Mouse (Mus musculus): ENCODE measurements around the gene Macc1.
"Not testable (repeated sequence)": the region's sequence is repeated elsewhere in the genome, so short reads cannot be mapped to it uniquely, and the experiment has no call there.

Gene Macc1

DNA sequence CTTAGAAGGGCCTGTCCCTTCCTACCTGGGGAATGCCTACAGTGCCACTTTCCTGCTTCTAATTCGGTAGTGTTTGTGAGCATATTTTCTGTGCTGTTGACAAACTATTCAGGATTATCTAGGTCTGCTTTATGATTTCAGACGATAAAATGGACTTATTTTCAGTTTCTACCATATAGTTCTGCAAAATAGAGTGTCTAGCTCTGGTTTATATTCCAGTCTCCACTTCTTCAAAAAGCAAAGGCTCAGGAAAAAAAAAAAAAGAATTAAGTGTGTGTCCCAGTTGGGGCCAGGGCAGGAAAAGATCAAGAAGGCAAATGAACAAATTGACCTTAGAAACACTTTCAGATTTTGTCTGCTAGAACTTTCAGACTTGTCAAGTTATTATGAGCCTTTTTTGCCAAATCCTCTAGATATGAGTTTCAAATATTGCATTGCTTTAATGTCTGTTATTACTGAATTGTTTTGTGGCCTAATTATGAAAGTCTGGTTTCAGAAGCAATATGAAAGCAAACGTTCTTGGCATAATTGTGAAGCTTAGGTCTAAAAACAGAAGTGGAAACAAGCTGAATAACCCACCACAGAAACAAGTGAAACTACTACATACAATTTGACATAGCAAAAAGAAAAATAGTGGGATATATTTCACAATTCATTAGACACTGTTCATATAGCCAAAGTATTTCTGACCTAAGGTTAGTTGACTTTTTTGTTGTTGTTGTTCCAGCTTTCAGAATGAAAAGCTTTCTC is 881 bp upstream of the Macc1 start:
- TF ChIP-seq CTCF (conservative IDR thresholded peaks at IDR 0.05; ENCODE audit: low read length) (no peak), NANOG (IDR thresholded peaks at IDR 0.05; ENCODE audit: borderline replicate concordance, low read length) (no peak), POU5F1 (IDR thresholded peaks at IDR 0.05; ENCODE audit: borderline replicate concordance, low read length) (no peak)
- Histone ChIP-seq H3K36me3 (ENCODE audit: insufficient read depth, low read length) (no peaks in the 10 kb centered on the region), H3K27me3 (ENCODE audit: insufficient read depth, low read length) (no peaks in the 10 kb centered on the region), H3K9me3 (ENCODE audit: low read length) (no peaks in the 10 kb centered on the region), H3K4me3 (replicated peaks; ENCODE audit: low read length) (no peak overlapping the region), H3K4me1 (replicated peaks; ENCODE audit: low read depth, low read length) (no peaks in the 10 kb centered on the region)

GRCm38 (mm10) chr12:119318799-119319198 is 4.7 kb downstream of the Macc1 start:
- H3K4me3 ChIP-seq (replicated peaks; ENCODE audit: low read length) = no peak overlapping the region
- no peaks in the 10 kb centered on the region for H3K36me3 ChIP-seq (ENCODE audit: insufficient read depth, low read length)
- no peaks in the 10 kb centered on the region for H3K27me3 ChIP-seq (ENCODE audit: insufficient read depth, low read length)
- no peaks in the 10 kb centered on the region for H3K4me1 ChIP-seq (replicated peaks; ENCODE audit: low read depth, low read length)
- TF ChIP-seq POU5F1 (IDR thresholded peaks at IDR 0.05; ENCODE audit: borderline replicate concordance, low read length) (no peak), NANOG (IDR thresholded peaks at IDR 0.05; ENCODE audit: borderline replicate concordance, low read length) (no peak), CTCF (conservative IDR thresholded peaks at IDR 0.05; ENCODE audit: low read length) (no peak)
- H3K9me3 ChIP-seq (ENCODE audit: low read length) = no peaks in the 10 kb centered on the region

DNA sequence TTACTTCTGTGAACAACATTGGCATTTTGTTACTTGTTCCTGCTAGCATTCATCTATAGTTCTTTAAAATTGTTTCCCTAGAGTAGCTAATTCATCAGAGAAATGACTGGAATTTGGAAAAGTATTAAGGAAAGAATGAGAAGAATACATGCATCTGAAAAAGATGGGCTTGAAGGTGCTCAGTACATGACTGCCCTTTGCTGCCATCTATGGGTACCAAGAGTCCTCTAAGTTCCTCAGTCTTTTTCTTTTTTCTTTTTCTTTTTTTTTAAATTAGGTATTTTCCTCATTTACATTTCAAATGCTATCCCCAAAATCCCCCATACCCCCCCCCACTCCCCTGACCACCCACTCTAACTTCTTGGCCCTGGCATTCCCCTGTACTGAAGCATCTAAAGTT is 11.3 kb downstream of the Macc1 start:
- H3K4me3 ChIP-seq (replicated peaks; ENCODE audit: low read length) = no peak overlapping the region
- no peaks in the 10 kb centered on the region for H3K4me1 ChIP-seq (replicated peaks; ENCODE audit: low read depth, low read length)
- no peaks in the 10 kb centered on the region for H3K9me3 ChIP-seq (ENCODE audit: low read length)
- no peaks in the 10 kb centered on the region for H3K27me3 ChIP-seq (ENCODE audit: insufficient read depth, low read length)
- H3K36me3 ChIP-seq (ENCODE audit: insufficient read depth, low read length) = no peaks in the 10 kb centered on the region
- TF ChIP-seq NANOG (IDR thresholded peaks at IDR 0.05; ENCODE audit: borderline replicate concordance, low read length) = no peak
- TF ChIP-seq CTCF (conservative IDR thresholded peaks at IDR 0.05; ENCODE audit: low read length) = no peak
- no peak for TF ChIP-seq POU5F1 (IDR thresholded peaks at IDR 0.05; ENCODE audit: borderline replicate concordance, low read length)

- no peak for TF ChIP-seq POU5F1 (IDR thresholded peaks at IDR 0.05; ENCODE audit: borderline replicate concordance, low read length)
- TF ChIP-seq NANOG (IDR thresholded peaks at IDR 0.05; ENCODE audit: borderline replicate concordance, low read length) = no peak
- no peaks in the 10 kb centered on the region for H3K9me3 ChIP-seq (ENCODE audit: low read length)
- no peak overlapping the region for H3K4me3 ChIP-seq (replicated peaks; ENCODE audit: low read length)
Measured at GRCm38 (mm10) chr12:119330644-119331043, 16.6 kb downstream of the Macc1 start.

GRCm38 (mm10) chr12:119333376-119333775 is 19.3 kb downstream of the Macc1 start:
- TF ChIP-seq POU5F1 (IDR thresholded peaks at IDR 0.05; ENCODE audit: borderline replicate concordance, low read length) (no peak), CTCF (conservative IDR thresholded peaks at IDR 0.05; ENCODE audit: low read length) (no peak), NANOG (IDR thresholded peaks at IDR 0.05; ENCODE audit: borderline replicate concordance, low read length) (no peak)

More at GRCm38 (mm10) chr12:119330644-119331043, 16.6 kb downstream of the Macc1 start:
- no peaks in the 10 kb centered on the region for H3K36me3 ChIP-seq (ENCODE audit: insufficient read depth, low read length)
- no peaks in the 10 kb centered on the region for H3K4me1 ChIP-seq (replicated peaks; ENCODE audit: low read depth, low read length)
- H3K27me3 ChIP-seq (ENCODE audit: insufficient read depth, low read length) = no peaks in the 10 kb centered on the region

DNA sequence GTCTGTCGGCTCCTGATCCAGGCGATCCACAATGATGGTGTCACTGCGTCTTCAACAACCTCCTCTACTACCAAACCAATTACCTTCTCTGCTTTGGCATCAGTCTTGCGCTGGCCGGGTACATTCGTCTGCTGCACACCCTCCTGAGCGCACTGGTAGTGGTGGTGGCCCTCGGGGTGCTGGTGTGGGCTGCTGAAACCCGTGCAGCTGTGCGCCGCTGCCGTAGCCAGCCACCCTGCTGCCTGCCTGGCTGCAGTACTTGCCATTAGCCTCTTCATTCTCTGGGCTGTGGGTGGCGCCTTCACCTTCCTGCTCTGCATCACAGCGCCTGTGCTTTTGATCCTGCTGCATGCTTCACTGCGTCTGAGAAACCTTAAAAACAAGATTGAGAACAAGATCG is 38.5 kb downstream of the Macc1 start:
- H3K9me3 ChIP-seq (ENCODE audit: low read length); H3K36me3 ChIP-seq (ENCODE audit: insufficient read depth, low read length); H3K4me1 ChIP-seq (replicated peaks; ENCODE audit: low read depth, low read length); H3K27me3 ChIP-seq (ENCODE audit: insufficient read depth, low read length): not testable (repeated sequence)
- H3K4me3 ChIP-seq (replicated peaks; ENCODE audit: low read length) = peak overlapping the region; percentile 58

More at GRCm38 (mm10) chr12:119333376-119333775, 19.3 kb downstream of the Macc1 start:
- no peaks in the 10 kb centered on the region for H3K27me3 ChIP-seq (ENCODE audit: insufficient read depth, low read length)
- H3K36me3 ChIP-seq (ENCODE audit: insufficient read depth, low read length) = no peaks in the 10 kb centered on the region
- no peaks in the 10 kb centered on the region for H3K9me3 ChIP-seq (ENCODE audit: low read length)
- H3K4me3 ChIP-seq (replicated peaks; ENCODE audit: low read length) = no peak overlapping the region
- no peaks in the 10 kb centered on the region for H3K4me1 ChIP-seq (replicated peaks; ENCODE audit: low read depth, low read length)

DNA sequence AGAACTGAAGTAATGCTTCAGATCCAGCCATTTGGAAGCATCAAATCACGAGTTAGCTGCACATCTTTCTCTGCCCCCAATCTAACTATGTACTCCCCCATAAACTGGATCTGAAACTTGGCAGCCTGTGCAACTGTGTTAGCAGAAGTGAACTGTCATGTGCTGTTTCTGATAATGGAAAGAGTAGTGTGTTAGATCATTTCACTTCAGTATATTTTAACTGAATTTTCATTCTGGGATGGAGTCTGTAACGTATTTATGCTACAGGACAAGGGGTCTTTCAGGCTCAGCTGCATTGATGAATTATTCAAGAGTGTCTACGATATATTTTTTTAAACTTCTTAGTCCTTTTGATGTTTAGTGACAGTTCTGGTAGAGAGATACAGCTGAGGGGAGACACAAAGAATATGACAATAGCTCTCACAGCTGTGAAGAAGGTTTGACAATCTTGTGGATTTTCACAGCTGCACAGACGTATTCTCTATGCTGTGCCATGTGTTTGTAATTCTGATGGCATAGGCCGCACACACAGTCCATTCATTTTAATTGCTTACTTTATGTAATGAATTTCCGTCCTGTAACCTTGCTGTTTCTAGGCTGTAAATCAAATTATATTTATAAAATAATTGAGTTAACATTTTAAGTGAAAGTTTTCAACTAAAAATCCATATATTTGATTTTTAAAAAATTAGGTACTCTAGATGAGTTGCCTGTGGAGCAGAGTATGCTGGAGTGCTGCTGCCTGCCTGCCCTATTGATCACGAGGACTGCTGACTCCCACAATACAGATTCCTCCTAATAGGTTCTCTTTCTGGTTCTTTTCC is 43.6 kb downstream of the Macc1 start:
- TF ChIP-seq CTCF (conservative IDR thresholded peaks at IDR 0.05; ENCODE audit: low read length) (no peak), NANOG (IDR thresholded peaks at IDR 0.05; ENCODE audit: borderline replicate concordance, low read length) (no peak), POU5F1 (IDR thresholded peaks at IDR 0.05; ENCODE audit: borderline replicate concordance, low read length) (no peak)
- H3K9me3 ChIP-seq (ENCODE audit: low read length) = no peaks in the 10 kb centered on the region
- H3K4me3 ChIP-seq (replicated peaks; ENCODE audit: low read length) = no peak overlapping the region

GRCm38 (mm10) chr12:119358242-119358515 is 44.1 kb downstream of the Macc1 start:
- Histone ChIP-seq H3K36me3 (ENCODE audit: insufficient read depth, low read length) (no peaks in the 10 kb centered on the region), H3K9me3 (ENCODE audit: low read length) (no peaks in the 10 kb centered on the region), H3K4me3 (replicated peaks; ENCODE audit: low read length) (no peak overlapping the region), H3K27me3 (ENCODE audit: insufficient read depth, low read length) (no peaks in the 10 kb centered on the region), H3K4me1 (replicated peaks; ENCODE audit: low read depth, low read length) (no peaks in the 10 kb centered on the region)
- TF ChIP-seq POU5F1 (IDR thresholded peaks at IDR 0.05; ENCODE audit: borderline replicate concordance, low read length) = no peak
- no peak for TF ChIP-seq CTCF (conservative IDR thresholded peaks at IDR 0.05; ENCODE audit: low read length)
- no peak for TF ChIP-seq NANOG (IDR thresholded peaks at IDR 0.05; ENCODE audit: borderline replicate concordance, low read length)

More for the DNA sequence above, 43.6 kb downstream of the Macc1 start:
- Histone ChIP-seq H3K4me1 (replicated peaks; ENCODE audit: low read depth, low read length) (no peaks in the 10 kb centered on the region), H3K36me3 (ENCODE audit: insufficient read depth, low read length) (no peaks in the 10 kb centered on the region), H3K27me3 (ENCODE audit: insufficient read depth, low read length) (no peaks in the 10 kb centered on the region)

All from E14TG2a.4 (cell line).